Mouse (Mus musculus): Measurements from ENCODE around the gene Rab11fip4. TPM values are rescaled to one million over a fixed set of nuclear protein-coding genes. Genes with fewer than 3 reads are reported as not detected.

Rab11fip4 gene
- polyA plus RNA-seq (2015; fragmentation: Nextera tagmentation; extraction: Ambion mirVana): 0.69 and 1.2 TPM in 2 replicates

DNA sequence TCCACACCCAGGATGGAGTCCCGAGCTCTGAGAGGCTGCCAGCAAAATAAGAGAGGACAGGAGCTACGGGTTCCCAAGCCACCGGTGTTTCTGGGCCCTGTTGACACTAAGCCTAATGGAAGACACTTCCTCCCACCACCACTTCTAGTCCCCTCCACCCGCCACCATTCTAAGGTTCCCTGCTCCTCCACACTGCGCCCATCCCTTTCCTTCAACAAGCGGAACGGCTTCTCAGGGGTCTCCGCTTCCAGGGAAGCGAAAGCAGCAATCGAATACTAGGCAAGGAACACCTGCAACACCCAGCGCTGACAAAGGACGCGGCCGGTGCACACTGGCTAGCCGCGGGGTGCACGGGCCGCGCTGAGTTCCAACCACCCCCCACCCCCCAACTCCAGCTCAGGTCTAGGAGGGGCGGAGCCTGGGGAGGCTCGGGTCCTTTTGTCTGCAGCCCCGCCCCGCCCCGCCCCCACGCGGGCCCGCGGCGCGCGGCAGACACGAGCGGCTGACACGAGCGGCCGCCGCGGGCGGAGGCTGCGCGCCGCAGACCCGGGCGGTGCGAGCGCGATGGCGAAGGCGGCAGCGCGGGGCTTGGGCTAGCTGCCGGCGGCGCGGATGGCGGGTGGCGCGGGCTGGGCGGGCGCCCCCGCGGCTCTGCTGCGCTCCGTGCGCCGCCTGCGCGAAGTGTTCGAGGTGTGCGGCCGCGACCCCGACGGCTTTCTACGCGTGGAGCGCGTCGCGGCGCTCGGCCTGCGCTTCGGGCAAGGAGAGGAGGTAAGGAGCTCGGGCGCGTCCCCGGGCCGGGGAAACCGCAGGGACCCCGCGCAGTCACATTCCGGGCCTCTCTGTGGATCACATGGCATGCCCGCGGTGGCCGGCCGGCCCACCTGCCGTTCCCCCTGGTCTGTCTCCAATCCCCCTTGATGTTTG is at the start of gene Rab11fip4:
Rab11fip4 (plus strand) TSS at position 549 of the 927 bp plus-strand sequence.

MicroRNA genes within 50 kb of the gene (microRNA counts, 519-probe panel; counts per million panel counts)
- 88.3 counts per million for microRNA mmu-miR-193
- 6,266 counts per million, percentile 54 among the panel's probes with 10 or more counts for microRNA mmu-miR-365

Other genes starting within 250 kb of the Rab11fip4 start
- 0.12 and 0.22 TPM in 2 replicates for gene Omg, start 87.1 kb upstream of the Rab11fip4 start, polyA plus RNA-seq (2015; fragmentation: Nextera tagmentation; extraction: Ambion mirVana)
- 15.7 and 21.1 TPM in 2 replicates for gene Evi2b, start 67.5 kb upstream of the Rab11fip4 start, polyA plus RNA-seq (2015; fragmentation: Nextera tagmentation; extraction: Ambion mirVana)
- 2.8 and 3.7 TPM in 2 replicates for gene Evi2, start 60.6 kb upstream of the Rab11fip4 start, polyA plus RNA-seq (2015; fragmentation: Nextera tagmentation; extraction: Ambion mirVana)
- 14.7 and 19.4 TPM in 2 replicates for gene Evi2a, start 60.6 kb upstream of the Rab11fip4 start, polyA plus RNA-seq (2015; fragmentation: Nextera tagmentation; extraction: Ambion mirVana)